Mouse (Mus musculus): ENCODE measurements around the gene Gm10337.

The Gm10337 gene

GRCm38 (mm10) chr15:102552599-102552998, 49.1 kb downstream of the Gm10337 start:
- no peak for DNase-seq (ENCODE audit: low spot score in 2 of 2)

All from thymus, postnatal 10 days (tissue).